Mouse (Mus musculus) megakaryocyte progenitor cell, adult 5-6 weeks (primary cell): ENCODE results near the gene Cypt14. TPM values are rescaled to one million over a fixed set of nuclear protein-coding genes. Genes with fewer than 3 reads are reported as not detected.
"Not testable (repeated sequence)": the region's sequence is repeated elsewhere in the genome, so short reads cannot be mapped to it uniquely, and the experiment has no call there.

ENCODE experiments used
- ATAC-seq: replicated peaks from 2 replicates; pipeline ENCODE4 v1.8.0; 2016; ENCODE audit warnings: mild to moderate bottlenecking, moderate TSS enrichment, inconsistent platforms; ENCODE audit not compliant: poor library complexity
- total RNA-seq, 2 experiments: library from RNA; stranded (forward) in 1 of 2; stranded (reverse) in 1 of 2; fragments of 157-497, 149-512 nt in 1 of 2; fragments of 200-1000 nt in 1 of 2; gene quantifications; 2 replicates each; pipeline versions ENCODE4 v1.2.3 to v1.2.4; 2015 to 2017

The Cypt14 gene
- total RNA-seq (2015), result not detected in 2 replicates
- not detected in 2 replicates for total RNA-seq (2017)

GRCm38 (mm10) chrX:39863504-39863903 is at the start of gene Cypt14:
TSS of gene Cypt14 (minus strand) at chrX:39863604.
- not testable (repeated sequence) for ATAC-seq
